Mouse (Mus musculus) kidney, postnatal 0 days (tissue): ENCODE measurements at regions not wholly inside any gene's neighbourhood (a gene's known extent, or its start where the extent isn't known, plus 50 kb on each side); places are given as distances from the start of the nearest gene placed in this dataset.

Experiments
- ATAC-seq: fragments of 200-750 bp; cut with Nextera tagmentation; replicated peaks from 2 replicates; pipeline ENCODE4 v1.8.0; 2017; ENCODE audit warnings: low read depth, moderate number of reproducible peaks, moderate TSS enrichment, moderate library complexity; ENCODE audit not compliant: low FRiP score
- DNase-seq: peaks from one replicate; pipeline ENCODE4 v3.0.0-alpha.2; 2016; ENCODE audit warnings: low spot score
- H3K27ac ChIP-seq: fragments of 300-500 bp; sonication (generic); 2 replicates; pipeline ENCODE4 v1.5.1; 2014; ENCODE audit warnings: mild to moderate bottlenecking
- H3K27me3 ChIP-seq: fragments of 300-500 bp; sonication (generic); 2 replicates; pipeline ENCODE4 v1.6.1; 2014; ENCODE audit warnings: low read length, mixed read lengths; ENCODE audit not compliant: insufficient read depth
- H3K36me3 ChIP-seq: fragments of 300-500 bp; sonication (generic); 2 replicates; pipeline ENCODE4 v1.6.1; 2014; ENCODE audit warnings: low read length, mixed read lengths; ENCODE audit not compliant: insufficient read depth
- H3K4me1 ChIP-seq: fragments of 300-500 bp; sonication (generic); replicated peaks from 2 replicates; pipeline ENCODE4 v1.6.1; 2014; ENCODE audit warnings: antibody characterized with exemption, low read length, mixed read lengths; ENCODE audit not compliant: insufficient read depth
- H3K4me2 ChIP-seq: fragments of 300-500 bp; sonication (generic); 2 replicates; pipeline ENCODE4 v1.6.1; 2014; ENCODE audit warnings: mild to moderate bottlenecking, low read length, moderate library complexity, mixed read lengths
- H3K4me3 ChIP-seq: fragments of 300-500 bp; sonication (generic); replicated peaks from 2 replicates; pipeline ENCODE4 v1.5.1; 2014; ENCODE audit warnings: low read depth, low read length
- H3K9ac ChIP-seq: fragments of 300-500 bp; sonication (generic); 2 replicates; pipeline ENCODE4 v1.6.1; 2014; ENCODE audit warnings: low read depth, low read length
- H3K9me3 ChIP-seq: fragments of 300-500 bp; sonication (generic); replicated peaks from 2 replicates; pipeline ENCODE4 v1.6.1; 2016; ENCODE audit warnings: low read length, inconsistent platforms, mixed read lengths
- CTCF ChIP-seq: IDR thresholded peaks from 2 replicates; pipeline ENCODE4 v1.5.1; 2016; ENCODE audit warnings: antibody characterized with exemption, low read depth, mild to moderate bottlenecking, moderate library complexity
- WGBS: fragments of 180-500 bp; shearing (Covaris S2); extraction: QIAGEN DNeasy Blood & Tissue Kit; methylation state at CpG from one replicate; pipeline ENCODE4 v1.1.7; 2014; 5-methylcytosine and 5-hydroxymethylcytosine counted together

GRCm38 (mm10) chr13:55898999-55899398, 63.0 kb upstream of the Pitx1 start:
- H3K4me2 ChIP-seq: no peak overlapping the region
- H3K4me3 ChIP-seq: no peak overlapping the region
- 26% methylated on average over 8 of the region's 8 CpGs for WGBS
- H3K4me1 ChIP-seq: peaks cover 5% of the 10 kb centered on the region; the same call in 1 of the 2 replicates
- H3K9ac ChIP-seq: no peak overlapping the region
- TF ChIP-seq CTCF: no peak
- H3K36me3 ChIP-seq: no peaks in the 10 kb centered on the region
- H3K27ac ChIP-seq: no peak overlapping the region
- no peaks in the 10 kb centered on the region for H3K27me3 ChIP-seq
- no peaks in the 10 kb centered on the region for H3K9me3 ChIP-seq
- DNase-seq: no peak
- no peak for ATAC-seq

DNA sequence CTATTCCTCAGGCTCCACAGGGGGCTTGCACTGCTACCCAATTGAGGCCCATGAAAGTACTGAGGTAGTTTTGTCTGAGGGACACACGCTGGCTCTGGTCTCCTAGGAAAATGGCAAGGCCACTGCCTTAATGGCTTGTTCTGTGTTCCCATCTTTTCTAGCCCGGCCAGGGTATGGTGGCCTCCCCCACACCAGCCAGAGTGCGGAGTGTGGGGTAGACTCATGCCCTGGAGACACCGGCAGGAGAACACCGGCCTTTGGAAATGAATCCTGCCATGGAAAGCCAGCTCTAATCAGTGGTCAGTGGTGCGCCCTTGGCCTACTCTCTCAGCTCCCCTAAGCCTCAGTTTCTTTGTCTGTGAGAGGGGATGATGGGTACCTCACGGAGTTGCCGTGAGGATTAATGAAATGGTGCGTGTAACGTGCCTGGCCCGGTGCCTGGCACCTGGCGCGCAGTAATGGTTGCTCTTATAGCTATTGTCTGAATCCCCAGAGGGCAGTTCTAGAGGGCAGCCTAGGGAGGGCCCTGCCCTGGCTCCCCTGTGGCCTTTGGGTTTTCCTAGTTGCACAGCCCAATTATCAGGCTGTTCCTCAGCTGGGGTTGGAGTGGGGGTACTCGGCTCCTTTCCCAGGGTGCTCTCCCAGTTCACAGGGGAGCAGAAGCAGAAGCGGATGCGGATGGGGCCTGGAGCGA, 62.4 kb upstream of the Pitx1 start:
- no peaks in the 10 kb centered on the region for H3K27me3 ChIP-seq
- 69% methylated on average over 17 of the region's 17 CpGs for WGBS
- ATAC-seq (no peak; the same call in 1 of the 2 replicates), DNase-seq (no peak)
- no peak overlapping the region for H3K9ac ChIP-seq
- no peak for TF ChIP-seq CTCF
- no peaks in the 10 kb centered on the region for H3K9me3 ChIP-seq
- peaks cover 5% of the 10 kb centered on the region; the same call in 1 of the 2 replicates for H3K4me1 ChIP-seq
- no peak overlapping the region for H3K27ac ChIP-seq
- H3K4me3 ChIP-seq: no peak overlapping the region
- H3K36me3 ChIP-seq: no peaks in the 10 kb centered on the region
- no peak overlapping the region for H3K4me2 ChIP-seq

GRCm38 (mm10) chr13:55895505-55895904, 59.5 kb upstream of the Pitx1 start:
- Histone ChIP-seq H3K27ac (no peak overlapping the region), H3K36me3 (no peaks in the 10 kb centered on the region), H3K27me3 (no peaks in the 10 kb centered on the region), H3K4me2 (no peak overlapping the region), H3K4me1 (peaks cover 5% of the 10 kb centered on the region; the same call in 1 of the 2 replicates), H3K9me3 (no peaks in the 10 kb centered on the region), H3K9ac (no peak overlapping the region), H3K4me3 (no peak overlapping the region)
- TF ChIP-seq CTCF: no peak
- no peak for DNase-seq
- ATAC-seq: no peak
- 83% methylated on average over 5 of the region's 5 CpGs for WGBS

GRCm38 (mm10) chr13:55893154-55894018, 57.4 kb upstream of the Pitx1 start:
- WGBS: 65% methylated on average over 25 of the region's 25 CpGs
- H3K27ac ChIP-seq: no peak overlapping the region
- no peak for TF ChIP-seq CTCF

DNA sequence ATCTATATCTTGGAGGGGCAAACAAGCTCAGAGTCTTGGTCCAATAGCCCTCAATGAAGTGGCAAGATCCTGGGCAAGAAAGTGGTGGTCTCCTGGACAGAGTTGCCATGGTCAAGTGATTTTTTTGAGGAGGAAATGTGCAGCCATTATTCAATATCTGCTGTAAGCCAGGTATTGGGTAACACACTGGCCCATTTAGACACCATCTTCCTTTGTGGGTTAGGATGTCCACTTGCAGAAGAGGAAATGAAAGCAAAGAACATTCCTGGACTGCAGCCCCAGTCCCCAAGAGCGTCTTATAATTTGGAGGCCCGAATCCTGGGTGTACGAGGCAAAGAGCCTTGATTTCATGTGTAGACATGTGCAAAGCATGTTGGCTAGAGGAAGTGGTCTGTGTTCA, 56.3 kb upstream of the Pitx1 start:
- DNase-seq: no peak
- H3K27me3 ChIP-seq: no peaks in the 10 kb centered on the region
- H3K4me2 ChIP-seq: no peak overlapping the region
- no peak for ATAC-seq
- 96% methylated on average over 3 of the region's 3 CpGs for whole genome bisulfite sequencing
- no peaks in the 10 kb centered on the region for H3K9me3 ChIP-seq
- TF ChIP-seq CTCF: no peak
- H3K27ac ChIP-seq: no peak overlapping the region
- no peaks in the 10 kb centered on the region for H3K4me1 ChIP-seq
- no peaks in the 10 kb centered on the region for H3K36me3 ChIP-seq
- H3K9ac ChIP-seq: no peak overlapping the region
- no peak overlapping the region for H3K4me3 ChIP-seq

More at GRCm38 (mm10) chr13:55893154-55894018, 57.4 kb upstream of the Pitx1 start:
- no peak for ATAC-seq
- no peaks in the 10 kb centered on the region for H3K27me3 ChIP-seq
- no peak for DNase-seq
- no peak overlapping the region for H3K4me2 ChIP-seq
- no peaks in the 10 kb centered on the region for H3K36me3 ChIP-seq
- no peak overlapping the region for H3K4me3 ChIP-seq
- no peak overlapping the region for H3K9ac ChIP-seq
- no peaks in the 10 kb centered on the region for H3K9me3 ChIP-seq
- 0 out of 2 replicates have a peak, but pooled peaks cover under 1% of the 10 kb centered on the region for H3K4me1 ChIP-seq

DNA sequence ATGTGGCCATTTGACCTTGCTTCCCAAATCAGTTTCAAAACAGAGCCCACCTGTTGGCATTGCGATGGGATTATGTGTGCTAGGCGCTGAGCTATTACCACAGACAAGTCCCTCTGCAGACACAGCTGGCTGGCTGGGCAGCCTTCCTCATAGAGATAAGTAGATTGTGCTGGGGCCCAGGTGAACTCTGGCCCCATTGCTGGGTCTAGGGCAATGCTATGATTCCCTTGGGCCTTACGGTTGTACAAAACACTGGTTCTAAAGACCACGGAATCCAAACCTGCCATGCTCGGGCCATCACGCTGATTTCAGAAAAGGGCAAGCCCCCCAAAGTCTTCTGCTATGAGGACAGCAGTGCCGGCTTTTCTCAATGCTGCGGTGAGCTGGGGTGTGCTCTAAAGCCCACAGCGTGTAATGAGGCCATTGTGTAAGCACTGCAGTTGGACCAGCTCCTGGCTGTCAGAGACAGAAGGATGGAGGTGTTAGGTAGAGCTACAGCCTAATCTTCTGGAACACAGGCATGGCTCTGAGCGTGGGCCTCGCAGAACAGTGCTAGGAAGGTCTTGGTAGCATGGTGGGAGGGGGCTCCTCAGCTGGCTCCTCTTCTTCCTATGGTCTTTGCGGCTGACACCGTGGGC, 51.2 kb upstream of the Pitx1 start:
- Histone ChIP-seq H3K27me3 (no peaks in the 10 kb centered on the region), H3K4me2 (no peak overlapping the region), H3K9me3 (no peaks in the 10 kb centered on the region), H3K9ac (no peak overlapping the region), H3K36me3 (no peaks in the 10 kb centered on the region), H3K27ac (no peak overlapping the region), H3K4me1 (no peaks in the 10 kb centered on the region), H3K4me3 (no peak overlapping the region)
- no peak for TF ChIP-seq CTCF
- DNase-seq: no peak
- 87% methylated on average over 13 of the region's 13 CpGs for WGBS
- no peak for ATAC-seq
